Mouse (Mus musculus) testis, adult 2 months (tissue): ENCODE measurements around the gene Ids.

Source experiments
- CTCF ChIP-seq: fragments of 200-500 bp; IDR thresholded peaks from 2 replicates; pipeline ENCODE4 v1.5.1; 2012; ENCODE audit warnings: low read depth, mild to moderate bottlenecking, inconsistent platforms, low read length, moderate library complexity; ENCODE audit not compliant: control insufficient read depth, insufficient read depth, insufficient replicate concordance
- POLR2A ChIP-seq: fragments of 200-500 bp; IDR thresholded peaks from 2 replicates; pipeline ENCODE4 v1.6.1; 2012; ENCODE audit warnings: low read depth, mild to moderate bottlenecking, inconsistent platforms, low read length, moderate library complexity; ENCODE audit not compliant: control insufficient read depth

DNA sequence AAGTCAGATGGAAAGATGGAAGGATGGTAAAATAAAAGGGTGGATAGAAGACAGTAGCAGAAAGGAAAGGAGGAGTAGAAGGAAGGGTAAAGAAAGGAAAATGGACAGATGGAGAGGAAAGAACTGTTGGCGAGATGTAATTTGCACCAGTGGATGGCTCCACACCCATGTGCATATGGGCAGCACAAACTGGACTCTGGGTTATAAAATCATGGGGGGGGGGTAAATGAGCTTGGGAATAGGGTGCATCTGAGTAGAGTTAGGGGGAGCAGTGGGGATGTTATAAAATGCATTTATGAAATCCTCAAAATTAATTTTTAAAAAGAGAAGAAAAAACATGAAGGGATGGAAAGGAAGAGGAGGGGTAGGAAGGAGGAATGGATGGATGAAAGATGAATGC lies 682 bp downstream of the Ids start:
- TF ChIP-seq CTCF (no peak), POLR2A (no peak)
